Mouse (Mus musculus) stomach, postnatal 0 days (tissue): ENCODE results near the gene Anxa4.

ENCODE experiments used
- CTCF ChIP-seq: IDR thresholded peaks from 2 replicates; pipeline ENCODE4 v1.5.1; 2016; ENCODE audit warnings: antibody characterized with exemption, low read depth, mild to moderate bottlenecking, moderate library complexity
- EP300 ChIP-seq: optimal IDR thresholded peaks from 2 replicates; pipeline ENCODE3; 2016; ENCODE audit warnings: antibody characterized with exemption

DNA sequence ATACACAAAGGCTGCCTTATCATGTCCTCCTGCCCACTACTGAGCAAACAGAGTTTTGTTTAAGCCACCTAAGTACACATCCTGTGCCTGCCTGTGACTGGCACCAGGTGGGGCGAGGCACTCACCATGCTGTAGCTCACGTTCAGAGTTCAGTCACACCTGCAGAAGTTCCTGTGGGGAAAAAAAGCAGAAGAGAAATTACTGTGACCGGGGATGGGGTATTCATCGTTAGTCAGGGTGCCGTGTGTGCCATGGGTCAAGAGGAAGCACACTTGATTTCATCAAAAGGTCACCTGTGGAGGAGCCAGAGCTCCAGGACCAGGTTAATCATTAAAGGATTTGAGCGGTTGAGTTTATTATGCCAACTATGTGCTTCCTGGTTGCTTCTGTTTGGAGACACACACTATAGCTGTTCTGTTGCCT lies 27.7 kb downstream of the Anxa4 start:
- TF ChIP-seq CTCF (peak; percentile 39), EP300 (no peak)
